8 mouse cellular contexts compared by ENCODE assay signal in the genomic region with DNA sequence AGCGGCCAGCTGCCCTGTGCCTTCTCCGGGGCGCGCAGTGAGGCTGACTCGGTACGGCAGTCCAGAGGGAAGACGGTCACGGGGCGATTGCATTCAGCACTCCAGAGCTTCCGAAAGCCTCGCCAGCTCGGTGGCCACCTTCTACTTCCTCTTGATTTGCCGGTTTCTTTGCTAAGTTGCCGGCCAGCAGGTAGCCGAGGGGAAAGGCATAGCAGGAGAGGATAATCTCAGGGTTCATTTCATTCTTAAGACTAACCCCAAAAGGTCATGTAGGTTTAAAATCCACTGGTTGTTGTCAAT. TPM values are rescaled to one million over a fixed set of nuclear protein-coding genes. Genes with fewer than 3 reads are reported as not detected.
DNase-seq lines count a peak whose midpoint lies in the region; ATAC-seq lines count a peak whose summit lies in the region.

No protein-coding gene starts in this region.

- H3K4me1 ChIP-seq in heart, embryonic 13.5 days: peaks cover 8% of the 10 kb centered on the region; the same call in 1 of the 2 replicates
- no peaks in the 10 kb centered on the region; the same call in 1 of the 2 replicates for H3K4me1 ChIP-seq in hindbrain, embryonic 14.5 days (replicated peaks; ENCODE audit: control insufficient read depth, insufficient read depth, low read length)
- H3K4me1 ChIP-seq in midbrain, embryonic 10.5 days: peaks cover 27% of the 10 kb centered on the region

- intact Hi-C loops in heart, postnatal 14 days (cut with DNase I): loop anchor here (10.0 kb wide), 1 partner anchor 299 kb away; no protein-coding TSS in a partner anchor

- no peaks in the 10 kb centered on the region for H3K27me3 ChIP-seq in heart, embryonic 13.5 days (replicated peaks)
- H3K27me3 ChIP-seq in hindbrain, embryonic 14.5 days (ENCODE audit: control insufficient read depth, insufficient read depth, low read length): no peaks in the 10 kb centered on the region
- H3K27me3 ChIP-seq in midbrain, embryonic 10.5 days (ENCODE audit: low read depth, poor library complexity, severe bottlenecking): peaks cover 23% of the 10 kb centered on the region

- H3K36me3 ChIP-seq in heart, embryonic 13.5 days: peaks cover 6% of the 10 kb centered on the region
- H3K36me3 ChIP-seq in hindbrain, embryonic 14.5 days (replicated peaks; ENCODE audit: control insufficient read depth, insufficient read depth): no peaks in the 10 kb centered on the region
- no peaks in the 10 kb centered on the region for H3K36me3 ChIP-seq in midbrain, embryonic 10.5 days

- H3K4me3 ChIP-seq in heart, embryonic 13.5 days: peak overlapping the region; percentile 76
- peak overlapping the region; percentile 87 for H3K4me3 ChIP-seq in hindbrain, embryonic 14.5 days (replicated peaks; ENCODE audit: low read length)
- peak overlapping the region; percentile 88 for H3K4me3 ChIP-seq in midbrain, embryonic 10.5 days

- ATAC-seq in heart, embryonic 13.5 days (ENCODE audit: extremely low read depth, insufficient number of reproducible peaks, low FRiP score, low TSS enrichment): no peak
- peak; percentile 29 for ATAC-seq in common myeloid progenitor, adult 5-6 weeks (replicated peaks; ENCODE audit: low read depth, poor library complexity, severe bottlenecking)
- no peak for ATAC-seq in hindbrain, embryonic 14.5 days (ENCODE audit: low FRiP score)

- peak overlapping the region; percentile 97 for H3K27ac ChIP-seq in heart, embryonic 13.5 days (replicated peaks)
- H3K27ac ChIP-seq in hindbrain, embryonic 14.5 days: peak overlapping the region; percentile 97
- peak overlapping the region; percentile 94 for H3K27ac ChIP-seq in midbrain, embryonic 10.5 days (replicated peaks)

- no peaks in the 10 kb centered on the region for H3K9me3 ChIP-seq in heart, embryonic 13.5 days
- no peaks in the 10 kb centered on the region for H3K9me3 ChIP-seq in hindbrain, embryonic 14.5 days (ENCODE audit: control insufficient read depth, low read length)
- H3K9me3 ChIP-seq in midbrain, embryonic 10.5 days (replicated peaks): no peaks in the 10 kb centered on the region

- 0% methylated on average over 15 of the region's 15 CpGs for WGBS in heart, embryonic 13.5 days
- WGBS in hindbrain, embryonic 14.5 days: 2% methylated on average over 10 of the region's 15 CpGs
- under 1% methylated on average over 15 of the region's 15 CpGs for WGBS in midbrain, embryonic 10.5 days

- DNase-seq in heart, postnatal 14 days: no peak
- peak; percentile 49 for DNase-seq in hindbrain, embryonic 14.5 days (ENCODE audit: low spot score)
- DNase-seq in midbrain, embryonic 10.5 days (ENCODE audit: low spot score): no peak
- DNase-seq in c-Kit-positive CD71-positive TER-119-positive erythroid progenitor cells, embryonic 14.5 days (ENCODE audit: low spot score): no peak
- DNase-seq in gastrocnemius, postnatal 4 days (ENCODE audit: low spot score in 2 of 2): no peak
- no peak for DNase-seq in testis, postnatal 10 days (ENCODE audit: low spot score)

- peak overlapping the region; percentile 92 for H3K9ac ChIP-seq in heart, embryonic 13.5 days
- H3K9ac ChIP-seq in hindbrain, embryonic 14.5 days: peak overlapping the region; percentile 93

- peak overlapping the region; percentile 82 for H3K4me2 ChIP-seq in heart, embryonic 13.5 days
- H3K4me2 ChIP-seq in hindbrain, embryonic 14.5 days (replicated peaks): peak overlapping the region; percentile 69

RNA-seq across cellular contexts. Expression of gene Epha7, which starts 2.6 kb away (rescaled TPM):
- polyA plus RNA-seq in heart, embryonic 13.5 days (2015; fragmentation: Nextera tagmentation; extraction: Ambion mirVana): 33.9 and 37.4 TPM in 2 replicates
- 1 to 10 TPM; 8.8 to 8.9 TPM for total RNA-seq in heart, postnatal 14 days (2021)
- total RNA-seq in common myeloid progenitor, adult 5-6 weeks (2017): 5.2 and 7.4 TPM in 2 replicates
- 68.6 and 74.6 TPM in 2 replicates for polyA plus RNA-seq in hindbrain, embryonic 14.5 days (2014; fragmentation: Nextera tagmentation; extraction: Ambion mirVana)
- polyA plus RNA-seq in midbrain, embryonic 10.5 days (2016; fragmentation: Nextera tagmentation; extraction: Ambion mirVana): 68.3 and 73.4 TPM in 2 replicates
- 1 to 10 TPM; 7.0 to 8.6 TPM for total RNA-seq in gastrocnemius, postnatal 4 days (2021)
